Mouse (Mus musculus) left cerebral cortex, postnatal 10 days (tissue): ENCODE results near the gene Cpne5. TPM values are rescaled to one million over a fixed set of nuclear protein-coding genes. Genes with fewer than 3 reads are reported as not detected.
"Not testable (repeated sequence)": the region's sequence is repeated elsewhere in the genome, so short reads cannot be mapped to it uniquely, and the experiment has no call there.

Experiments
- DNase-seq, 2 experiments: peaks; one replicate each; pipeline ENCODE4 v3.0.0; 2021 to 2022; ENCODE audit warnings: low spot score in 2 of 2, mixed read lengths in 1 of 2; ENCODE audit errors: extremely low spot score in 1 of 2
- intact Hi-C: fragments of 180-260 bp; cut with DNase I; formaldehyde crosslinking; loops from one replicate; pipeline ENCODE4 v1.15.1; 2025
- total RNA-seq, 2 experiments: library from RNA; stranded (reverse); gene quantifications; 2 replicates each; pipeline ENCODE4 v1.2.3; 2021

Gene Cpne5
- 10 to 100 TPM; 88.1 to 89.7 TPM for total RNA-seq

DNA sequence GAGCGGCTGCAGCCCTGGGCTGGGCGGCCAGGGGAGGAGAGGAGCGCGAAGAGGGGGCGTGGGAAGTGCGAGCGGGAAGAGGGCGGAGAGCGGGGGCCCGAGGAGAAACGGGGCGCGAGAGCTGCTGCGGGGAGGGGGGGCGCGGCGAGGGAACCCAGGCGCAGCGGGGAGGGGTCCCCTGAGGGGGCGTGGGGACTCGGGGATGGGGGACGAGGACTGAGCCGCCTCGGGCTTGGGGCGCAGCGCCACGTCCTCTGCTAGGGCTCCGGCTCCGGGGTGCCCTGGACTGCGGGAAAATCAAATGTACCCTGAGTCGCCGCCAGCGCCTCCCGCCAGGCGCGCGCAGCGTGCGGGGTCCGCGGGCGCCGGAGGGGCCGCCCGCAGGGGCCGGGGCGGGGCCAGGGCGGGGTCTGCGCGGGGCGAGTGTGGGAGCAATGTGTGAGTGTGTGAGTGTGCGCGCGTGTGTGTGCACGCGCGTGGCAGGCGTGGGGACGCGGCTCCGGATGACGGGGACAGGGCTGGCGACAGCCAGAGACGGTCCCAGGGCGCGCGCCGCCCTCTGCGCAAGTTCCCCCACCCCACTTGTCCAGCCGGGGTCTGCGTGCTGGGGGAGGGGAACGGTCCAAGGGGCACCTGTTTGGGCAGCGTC is at the start of gene Cpne5:
Gene Cpne5, minus strand, starts transcription at position 396 of the 649 bp plus-strand sequence.
- intact Hi-C loops = no loop called here
- DNase-seq = peak in 1 of 2 experiments; percentile 72

DNA sequence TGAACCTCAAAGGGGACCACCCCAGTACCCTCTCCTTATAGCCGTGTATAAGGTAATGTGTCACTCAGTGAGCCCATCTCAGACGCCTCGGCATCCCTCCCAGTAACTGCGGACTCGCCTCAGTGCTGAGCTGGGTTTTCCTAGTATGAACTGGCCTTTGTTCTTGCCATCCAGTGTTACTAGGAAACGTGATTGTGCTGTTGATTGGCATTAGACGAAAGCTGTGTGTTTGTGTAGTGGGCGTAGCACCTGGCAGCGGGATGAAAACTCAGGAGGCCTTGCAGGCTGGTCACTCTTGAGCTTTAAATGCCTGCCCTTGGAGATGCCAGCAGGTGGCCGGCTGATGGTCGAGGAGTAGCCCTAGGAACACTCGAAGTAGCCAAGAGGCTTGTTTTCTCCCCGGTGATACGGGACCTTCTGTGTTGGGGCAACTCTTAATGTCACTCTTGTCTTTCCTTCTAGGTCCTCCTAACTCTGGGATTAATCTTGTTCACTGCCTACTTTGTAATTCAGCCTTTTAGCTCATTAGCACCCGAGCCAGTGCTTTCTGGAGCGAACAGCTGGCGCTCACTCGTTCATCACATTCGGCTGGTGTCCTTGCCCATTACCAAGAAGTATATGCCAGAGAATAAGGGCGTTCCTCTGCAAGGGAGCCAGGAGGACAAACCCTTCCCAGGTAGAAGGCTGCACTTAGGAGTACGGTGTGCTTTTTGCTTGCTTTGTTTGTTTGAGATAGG is 44.4 kb upstream of the Cpne5 start:
- DNase-seq = no peak
- intact Hi-C loops = no loop called here

DNA sequence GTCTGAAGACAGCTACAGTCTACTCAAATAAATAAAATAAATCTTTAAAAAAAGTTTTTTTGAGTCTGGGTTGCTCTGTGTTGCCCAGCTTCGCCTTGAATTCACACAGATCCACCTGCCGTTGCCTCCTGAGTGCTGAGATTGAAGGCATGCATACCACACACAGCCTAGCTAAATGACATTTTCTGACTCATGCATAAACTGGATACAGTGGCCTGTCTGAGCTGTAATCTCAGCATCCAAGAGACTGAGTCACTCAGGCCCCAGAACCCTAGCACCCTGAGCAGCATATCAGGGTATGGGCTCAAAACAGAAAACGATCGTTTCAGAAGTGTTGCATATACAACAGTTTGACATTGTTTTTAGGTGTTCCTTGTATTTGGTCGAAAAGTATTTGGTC is 43.6 kb upstream of the Cpne5 start:
- DNase-seq = no peak
- intact Hi-C loops = no loop called here

DNA sequence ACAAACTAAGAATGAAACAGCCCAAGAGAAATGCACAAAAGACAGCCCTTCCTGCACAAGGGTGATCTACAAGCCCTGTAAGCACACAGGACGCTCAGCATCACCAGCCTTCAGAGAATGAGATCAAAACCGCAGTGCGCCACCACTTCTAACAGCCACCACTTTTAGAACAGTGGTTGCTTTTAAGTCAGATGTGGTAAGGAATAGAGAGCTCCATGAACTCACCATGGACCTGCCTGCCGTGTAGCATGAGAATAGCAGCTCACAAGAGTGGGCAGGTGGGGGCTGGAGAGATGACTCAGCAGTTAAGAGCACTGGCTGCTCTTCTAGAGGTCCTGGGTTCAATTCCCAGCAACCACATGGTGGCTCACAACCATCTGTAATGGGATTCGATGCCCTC is 42.5 kb upstream of the Cpne5 start:
- intact Hi-C loops = no loop called here
- no peak for DNase-seq

DNA sequence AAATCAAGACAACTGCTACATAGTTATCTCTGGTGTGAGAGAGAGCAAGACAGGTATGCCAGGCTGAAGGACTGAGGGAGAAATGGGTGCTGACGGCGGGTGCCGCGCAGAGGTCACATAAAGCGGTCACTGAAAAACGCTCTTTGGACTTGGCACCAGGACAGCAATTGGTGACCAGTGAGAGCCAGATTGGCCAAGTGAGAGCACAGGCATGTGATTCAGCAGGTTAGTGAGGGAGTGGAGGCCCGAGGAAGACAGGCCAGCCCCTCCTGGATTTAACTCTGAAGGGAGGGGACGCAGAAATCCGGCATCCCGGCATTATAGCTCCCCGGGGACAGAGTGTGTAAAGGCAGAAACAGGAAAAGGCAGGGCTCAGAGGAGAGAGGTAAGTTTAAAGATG is 35.9 kb upstream of the Cpne5 start:
- intact Hi-C loops = no loop called here
- DNase-seq = no peak

DNA sequence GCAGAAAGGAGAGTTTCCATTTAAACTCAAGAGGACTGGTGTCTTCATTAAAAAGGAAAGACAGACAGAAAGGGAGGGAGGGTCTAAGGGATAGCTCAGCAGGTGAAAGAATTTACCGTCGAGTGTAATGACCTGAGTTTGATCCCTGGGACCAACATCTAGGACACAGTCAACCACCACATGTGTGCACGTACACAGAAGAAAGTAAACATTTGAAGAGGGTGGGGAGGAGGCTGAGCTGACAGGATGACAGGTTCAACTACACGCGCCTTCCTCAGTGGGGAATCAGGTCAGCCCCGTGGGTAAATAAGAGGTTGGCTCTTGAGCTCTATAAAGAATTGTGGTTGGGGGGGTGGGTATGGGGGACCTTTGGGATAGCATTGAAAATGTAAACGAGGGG is 35.2 kb upstream of the Cpne5 start:
- DNase-seq = no peak
- intact Hi-C loops = no loop called here

DNA sequence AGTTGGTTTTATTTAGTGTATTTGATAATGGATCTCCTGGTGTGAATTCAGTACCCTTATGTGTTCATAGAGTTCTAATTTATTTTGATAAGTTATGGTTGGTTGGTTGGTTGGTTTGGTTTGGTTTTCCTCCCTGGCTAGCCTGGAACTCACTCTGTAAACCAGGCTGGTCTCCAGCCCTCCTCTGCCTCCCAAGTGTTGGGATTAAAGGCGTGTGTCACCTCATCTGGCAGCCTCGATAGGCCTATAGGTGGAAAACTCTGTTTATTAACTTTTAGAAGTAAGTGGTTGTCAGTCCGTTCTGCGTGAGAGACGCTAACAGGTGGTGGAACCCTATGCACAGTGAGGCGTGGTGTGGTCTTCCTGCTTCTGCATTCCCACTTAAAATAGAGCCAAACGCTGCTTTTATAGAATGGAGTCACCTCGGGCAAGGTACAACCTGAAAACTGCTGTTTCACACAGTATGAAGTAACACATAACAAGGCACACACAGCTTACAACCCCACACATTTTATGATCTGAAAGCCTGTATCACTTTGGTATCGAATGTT is 32.3 kb upstream of the Cpne5 start:
- DNase-seq = no peak
- intact Hi-C loops = no loop called here

DNA sequence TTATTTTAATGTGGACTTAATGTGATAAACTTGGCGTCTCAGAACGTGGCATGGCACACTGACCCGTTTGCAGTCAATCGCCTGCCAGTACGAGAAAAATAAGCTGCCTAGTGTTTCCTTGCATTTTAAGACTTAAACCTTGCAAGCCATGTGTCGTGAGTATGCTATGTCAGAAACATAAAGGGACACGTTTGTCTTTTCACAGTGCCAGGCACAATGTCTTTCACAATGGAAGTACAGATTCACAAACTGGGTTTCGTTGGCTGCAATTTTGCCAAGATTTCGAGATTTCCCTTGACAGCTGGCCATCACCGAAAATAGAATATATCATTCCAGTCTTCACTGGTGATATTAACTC is 31.4 kb upstream of the Cpne5 start:
- no peak for DNase-seq
- intact Hi-C loops = loop anchor here (5.0 to 10.0 kb wide), 2 partner anchors 75 to 243 kb away; partner anchors contain the start of gene Mtch1

DNA sequence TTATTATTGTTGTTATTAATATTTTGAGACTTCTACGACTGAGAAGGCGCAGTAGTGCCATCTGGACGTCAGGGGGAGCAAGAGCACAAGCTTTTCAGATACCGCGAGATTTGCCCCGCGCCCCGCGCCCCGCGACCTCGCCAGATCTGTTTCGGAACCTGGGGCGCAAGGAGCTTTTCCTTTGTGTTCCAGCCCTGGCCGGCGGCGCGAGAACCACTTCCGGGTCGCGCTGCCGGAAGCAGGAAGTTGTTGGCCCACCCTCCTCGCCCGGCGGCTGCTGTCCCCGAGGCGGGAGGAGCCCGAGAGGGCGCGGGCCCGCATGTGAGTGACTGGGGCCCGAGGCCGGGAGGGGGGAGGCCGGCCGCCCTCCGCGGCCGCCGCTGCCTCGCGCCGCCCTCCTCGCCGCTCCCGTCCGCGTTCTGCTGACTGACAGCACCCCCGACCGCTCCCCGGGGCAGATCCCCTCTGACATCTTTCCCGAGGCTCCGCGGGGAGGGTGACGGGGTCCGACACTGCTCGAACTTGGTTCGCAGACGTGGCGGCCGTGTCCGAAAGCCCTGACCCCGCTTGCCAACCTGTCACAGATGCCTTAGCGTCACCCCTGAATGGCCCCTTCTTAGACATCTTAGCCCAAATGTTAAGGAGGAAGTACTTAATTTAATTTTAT is 30.8 kb upstream of the Cpne5 start, which contains the start of gene BC004004:
Gene BC004004, plus strand, starts transcription at position 107 of the 667 bp plus-strand sequence.
- intact Hi-C loops = loop anchor here (1.0 to 10.0 kb wide), 3 partner anchors 76 to 243 kb away; partner anchors contain the start of gene Mtch1

DNA sequence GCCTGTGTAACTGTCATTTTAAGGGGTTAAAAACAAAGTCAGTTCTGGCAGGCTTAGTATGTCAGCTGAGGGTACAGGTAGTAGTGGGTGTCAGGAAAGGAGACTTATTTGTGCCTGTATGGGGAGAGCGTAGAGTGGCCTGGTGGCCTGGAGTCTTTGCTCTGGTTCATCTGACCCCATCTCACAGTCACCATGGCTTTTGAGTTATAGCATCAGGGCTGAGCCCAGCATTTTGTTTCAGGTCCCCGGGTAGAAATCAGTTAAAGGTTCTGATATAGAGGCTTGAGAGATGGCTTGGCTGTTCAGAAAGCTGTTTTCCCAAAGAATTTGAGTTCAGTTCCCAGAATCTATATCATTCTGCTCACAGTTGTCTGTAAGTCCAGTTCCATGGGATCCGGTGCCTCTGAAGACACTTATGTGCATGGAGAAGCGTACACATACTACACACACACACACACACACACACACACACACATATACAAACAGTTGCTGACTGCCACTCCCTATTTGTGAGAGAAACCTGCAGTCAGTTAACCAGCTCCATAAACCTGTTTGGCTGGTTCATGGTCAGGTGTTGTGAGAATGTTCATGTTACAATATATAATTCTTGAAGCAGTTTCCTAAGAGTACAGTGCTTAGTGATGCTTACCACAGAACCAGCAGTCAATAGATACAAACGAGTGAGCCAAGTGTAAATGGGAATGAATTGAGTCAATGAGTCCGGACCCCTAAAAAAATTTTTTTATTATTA is 30.1 kb upstream of the Cpne5 start:
- DNase-seq = no peak
- intact Hi-C loops = loop anchor here (1.0 to 10.0 kb wide), 3 partner anchors 77 to 244 kb away; partner anchors contain the start of gene Mtch1

More for the DNA sequence above, 30.8 kb upstream of the Cpne5 start, which contains the start of gene BC004004:
- peak; percentile 94 to 98 for DNase-seq

DNA sequence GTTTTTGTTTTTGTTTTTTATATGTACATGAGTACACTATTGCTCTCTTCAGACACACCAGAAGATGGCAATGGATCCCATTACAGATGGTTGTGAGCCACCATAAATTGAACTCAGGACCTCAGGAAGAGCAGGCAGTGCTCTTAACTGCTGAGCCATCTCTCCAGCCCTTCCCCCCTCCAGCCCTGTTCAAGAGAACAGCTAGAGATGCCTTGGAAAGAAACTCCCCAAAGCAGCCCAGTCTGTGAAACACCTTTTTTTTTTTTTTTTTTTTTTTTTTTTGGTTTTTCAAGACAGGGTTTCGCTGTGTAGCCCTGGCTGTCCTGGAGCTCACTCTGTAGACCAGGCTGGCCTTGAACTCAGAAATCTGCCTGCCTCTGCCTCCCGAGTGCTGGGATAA is 29.1 kb upstream of the Cpne5 start:
- not testable (repeated sequence) for DNase-seq
- intact Hi-C loops = loop anchor here (5.0 to 10.0 kb wide), 2 partner anchors 78 to 245 kb away; partner anchors contain the start of gene Mtch1

DNA sequence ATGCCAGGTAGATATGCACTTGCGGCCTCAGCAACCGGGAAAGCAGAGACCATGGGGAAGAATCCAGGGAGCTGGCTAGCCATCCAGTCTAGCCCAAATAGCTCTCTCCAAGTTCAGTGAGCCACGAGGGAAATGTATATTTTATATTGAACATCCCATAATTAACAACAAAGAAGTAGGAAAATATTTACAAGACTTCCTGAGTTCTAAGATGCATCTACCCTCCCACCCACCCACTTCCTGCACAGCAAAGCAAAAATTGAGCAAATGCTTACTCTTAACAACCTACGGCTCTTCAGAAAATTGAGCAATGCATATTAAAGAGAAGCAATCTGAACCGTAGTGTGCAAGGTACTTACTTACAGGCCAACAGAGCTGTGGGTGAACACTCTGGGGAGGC is 26.8 kb upstream of the Cpne5 start:
- intact Hi-C loops = loop anchor here (5.0 to 10.0 kb wide), 2 partner anchors 80 to 248 kb away; partner anchors contain the start of gene Mtch1

DNA sequence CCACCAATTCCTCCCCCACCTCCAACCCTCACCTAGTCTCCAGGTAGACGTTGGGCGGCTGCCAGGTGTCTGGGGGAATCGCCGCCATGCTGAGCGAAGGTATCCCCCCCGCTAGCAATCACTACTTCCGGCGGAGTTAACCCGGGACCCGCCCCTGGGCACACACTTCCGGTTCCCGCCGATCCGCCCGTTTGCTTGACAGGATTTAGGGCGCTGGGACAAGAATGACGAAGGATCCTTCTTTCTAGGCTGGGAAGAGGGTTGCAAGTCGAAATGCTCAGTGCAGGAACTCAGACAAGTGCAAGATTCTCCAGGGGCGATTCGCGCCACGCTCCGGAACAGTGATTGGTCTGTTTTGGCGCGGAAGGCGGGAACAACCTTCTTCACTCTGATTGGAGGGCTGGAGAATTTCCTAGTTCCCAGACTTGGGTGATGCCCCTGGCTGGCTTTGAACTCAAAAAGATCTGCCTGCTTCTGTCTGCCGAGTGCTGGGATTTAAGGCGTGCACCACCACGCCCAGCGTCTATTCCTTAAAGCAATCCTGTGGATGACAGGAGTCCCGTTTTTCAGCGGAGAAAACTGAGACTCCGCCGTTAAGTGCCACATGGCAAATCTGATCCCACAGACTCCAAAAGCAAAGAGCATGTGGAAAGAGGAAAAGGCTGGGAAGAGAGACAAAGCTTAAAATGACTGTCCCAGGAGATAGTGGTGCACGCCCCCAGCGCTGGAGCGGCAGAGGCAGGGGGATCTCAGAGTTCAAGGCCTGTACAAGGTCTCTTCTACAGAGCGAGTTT is 26.1 kb upstream of the Cpne5 start, which contains the start of gene Ppil1:
Gene Ppil1, minus strand, starts transcription at position 347 of the 794 bp plus-strand sequence.
- DNase-seq = peak; percentile 75 to 88
- intact Hi-C loops = loop anchor here (10.0 kb wide), 1 partner anchor 81 kb away; the partner anchor contains the start of gene Mtch1

More for the DNA sequence above, 26.8 kb upstream of the Cpne5 start:
- no peak for DNase-seq

DNA sequence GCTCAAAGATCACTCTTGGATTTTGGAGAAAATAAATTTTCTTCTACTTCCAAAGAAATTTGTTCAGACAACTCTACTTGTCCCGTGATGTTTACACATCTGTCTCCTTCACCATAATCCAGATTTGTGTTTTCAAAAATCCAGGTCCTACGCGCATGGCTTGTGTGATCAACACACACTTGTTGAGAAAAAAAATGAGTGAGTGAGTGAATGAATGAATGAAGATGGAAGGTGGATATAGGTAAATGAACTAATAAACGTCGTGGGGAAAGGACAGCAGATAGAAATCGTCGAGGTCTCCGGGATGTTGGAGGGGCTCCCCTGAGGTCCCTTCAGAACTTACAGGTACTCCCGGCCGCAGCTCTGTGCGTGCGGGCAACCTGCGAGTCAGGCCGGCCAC is 25.4 kb upstream of the Cpne5 start:
- intact Hi-C loops = loop anchor here (10.0 kb wide), 1 partner anchor 81 kb away; the partner anchor contains the start of gene Mtch1
- no peak for DNase-seq

DNA sequence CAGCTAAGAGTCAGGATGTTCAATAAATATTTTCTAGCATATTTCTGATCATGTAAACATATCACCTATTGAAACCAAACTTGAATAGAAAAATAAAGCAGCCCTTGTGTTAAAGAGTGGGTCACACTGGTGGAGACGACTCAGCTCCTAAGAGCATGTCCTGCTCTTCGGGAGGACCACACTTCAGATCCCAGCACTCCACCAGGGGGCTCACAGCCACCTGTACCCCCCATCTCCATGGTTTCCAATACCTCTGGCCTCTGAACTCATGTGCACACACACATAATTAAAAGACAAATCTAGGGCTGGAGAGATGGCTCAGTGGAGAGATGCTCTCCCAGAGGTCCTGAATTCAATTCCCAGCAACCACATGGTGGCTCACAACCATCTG is 24.3 kb upstream of the Cpne5 start:
- no peak for DNase-seq
- intact Hi-C loops = loop anchor here (10.0 kb wide), 1 partner anchor 83 kb away; the partner anchor contains the start of gene Mtch1

DNA sequence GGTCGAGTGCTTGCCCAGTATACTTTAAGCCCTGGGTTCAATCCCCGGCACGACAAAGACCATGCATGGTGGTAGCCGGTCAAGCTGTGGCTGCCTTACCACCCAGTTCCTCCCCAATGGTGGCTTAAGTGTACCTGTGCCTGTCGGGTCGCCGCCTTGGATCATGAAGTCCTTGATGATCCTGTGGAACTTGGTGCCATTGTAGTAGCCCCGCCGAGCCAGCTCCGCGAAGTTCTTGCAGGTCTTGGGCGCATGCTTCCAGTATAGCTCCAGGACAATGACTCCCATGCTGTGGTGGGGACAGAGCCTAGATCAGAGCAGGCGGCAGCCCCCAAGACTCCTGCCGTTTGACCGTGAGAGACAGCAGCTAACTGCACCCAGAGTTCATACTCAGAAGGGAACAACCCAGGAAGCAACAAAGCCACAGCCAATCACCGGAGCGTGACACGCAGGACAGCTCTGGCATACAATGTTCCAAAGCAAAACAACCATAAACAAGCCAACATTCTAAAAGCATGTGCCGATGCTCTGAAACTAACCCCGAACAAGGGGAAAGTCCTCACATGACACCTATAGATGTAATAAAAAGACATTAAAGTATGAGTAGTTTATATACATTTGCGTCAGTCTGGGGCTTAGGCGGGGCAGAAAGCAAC is 23.8 kb upstream of the Cpne5 start:
- DNase-seq = no peak
- intact Hi-C loops = loop anchor here (10.0 kb wide), 1 partner anchor 83 kb away; the partner anchor contains the start of gene Mtch1

DNA sequence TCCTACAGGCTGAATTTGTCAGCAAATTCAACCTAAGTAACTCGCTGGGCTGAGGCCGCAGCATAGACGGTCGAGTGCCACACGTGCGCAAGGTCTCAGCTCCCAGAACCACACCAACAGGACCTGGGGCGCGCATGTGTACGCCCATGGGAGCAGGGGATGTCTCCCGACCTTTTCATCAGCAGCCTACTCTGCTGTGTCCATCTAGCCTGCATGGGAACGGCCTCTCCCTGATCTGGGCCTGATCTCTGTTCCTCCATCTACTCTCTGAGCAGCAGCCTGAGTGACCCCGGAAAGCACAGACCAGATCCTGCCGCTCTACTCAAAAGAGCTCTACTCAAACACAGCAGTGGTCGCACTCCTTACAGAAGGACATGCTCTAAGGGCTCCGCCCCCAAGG is 22.5 kb upstream of the Cpne5 start:
- DNase-seq = no peak
- intact Hi-C loops = loop anchor here (10.0 kb wide), 1 partner anchor 84 kb away; the partner anchor contains the start of gene Mtch1
